Comparison of ENCODE assay signal across 18 mouse cellular contexts in the genomic region with DNA sequence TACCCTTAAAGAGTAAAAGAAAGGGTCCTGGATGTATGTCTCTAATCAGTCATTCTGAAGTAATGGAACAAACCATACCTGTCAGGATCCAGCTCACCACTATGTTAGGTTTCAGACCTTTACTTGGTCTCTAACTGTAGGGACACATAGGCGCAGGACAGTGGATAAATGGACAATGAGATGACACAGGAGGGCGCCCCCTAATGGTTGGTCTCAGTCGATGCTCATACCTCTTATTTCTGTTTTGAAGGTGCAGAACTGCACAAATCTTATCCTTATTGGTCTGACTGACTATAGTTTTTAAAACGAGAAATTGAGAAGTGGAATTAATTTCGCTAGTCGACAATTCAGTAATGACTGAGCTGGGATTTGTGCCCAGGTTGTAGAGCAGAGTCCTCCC.
DNase-seq lines count a peak whose midpoint lies in the region; ATAC-seq and TF ChIP-seq lines count a peak whose summit lies in the region.
"Had no signal": no experiment of that assay in that cellular context is flagged by ENCODE, and none has a peak within 500 bp of the region (broad histone marks: within the 10 kb centered on the region; RNA-seq: fewer than 3 reads in every experiment).

No protein-coding gene starts in this region.

- no peaks in the 10 kb centered on the region for H3K4me1 ChIP-seq in hindbrain, postnatal 0 days (ENCODE audit: insufficient read depth, low read length)
- peaks cover 15% of the 10 kb centered on the region for H3K4me1 ChIP-seq in hindbrain, embryonic 10.5 days (replicated peaks)
- no peaks in the 10 kb centered on the region for H3K4me1 ChIP-seq in lung, embryonic 14.5 days (ENCODE audit: insufficient read depth)
- no peaks in the 10 kb centered on the region for H3K4me1 ChIP-seq in stomach, postnatal 0 days (replicated peaks; ENCODE audit: control insufficient read depth, insufficient read depth)
- H3K4me1 ChIP-seq: limb, embryonic 12.5 days; lung, embryonic 15.5 days had no signal

- ATAC-seq in hindbrain, postnatal 0 days: no peak
- no peak for ATAC-seq in lung, embryonic 14.5 days (ENCODE audit: insufficient read depth)
- no peak for ATAC-seq in Patski
- no peak for ATAC-seq in stomach, postnatal 0 days (ENCODE audit: low FRiP score, low TSS enrichment)
- ATAC-seq: forebrain, embryonic 14.5 days; hindbrain, embryonic 16.5 days had no signal

- H3K9ac ChIP-seq in hindbrain, postnatal 0 days (replicated peaks; ENCODE audit: low read length): no peak overlapping the region
- H3K9ac ChIP-seq in lung, embryonic 14.5 days: no peak overlapping the region
- H3K9ac ChIP-seq in stomach, postnatal 0 days (ENCODE audit: low read length): no peak overlapping the region
- H3K9ac ChIP-seq: heart, embryonic 13.5 days; limb, embryonic 12.5 days; lung, embryonic 15.5 days had no signal

- CTCF ChIA-PET in Patski (lab: Charles Lee): interaction anchor here (1.4 to 1.9 kb wide), 3 partner anchors 40 to 173 kb away, joined by 3 to 6 read pairs (median 5); no protein-coding TSS in a partner anchor

- H3K27ac ChIP-seq in hindbrain, postnatal 0 days: no peak overlapping the region
- no peak overlapping the region for H3K27ac ChIP-seq in hindbrain, embryonic 10.5 days
- H3K27ac ChIP-seq in lung, embryonic 14.5 days (ENCODE audit: low read depth): no peak overlapping the region
- H3K27ac ChIP-seq in stomach, postnatal 0 days (replicated peaks): no peak overlapping the region
- H3K27ac ChIP-seq: embryonic facial prominence, embryonic 10.5 days; heart, embryonic 13.5 days; limb, embryonic 12.5 days; lung, embryonic 15.5 days had no signal

- POLR2A ChIA-PET in Patski (lab: Charles Lee): interaction anchor here (0.6 kb wide), 1 partner anchor 1827 kb away, joined by 4 read pairs; no protein-coding TSS in a partner anchor

- TF ChIP-seq EP300 in stomach, postnatal 0 days (optimal IDR thresholded peaks at IDR 0.05): no peak

- 72% methylated on average over 6 of the region's 6 CpGs for WGBS in hindbrain, postnatal 0 days
- 74% methylated on average over 6 of the region's 6 CpGs for WGBS in hindbrain, embryonic 10.5 days
- WGBS in lung, embryonic 14.5 days: 75% methylated on average over 6 of the region's 6 CpGs
- WGBS in stomach, postnatal 0 days: 73% methylated on average over 6 of the region's 6 CpGs

- no peaks in the 10 kb centered on the region for H3K27me3 ChIP-seq in hindbrain, postnatal 0 days (ENCODE audit: insufficient read depth, low read length)
- H3K27me3 ChIP-seq in hindbrain, embryonic 10.5 days (ENCODE audit: insufficient read depth, poor library complexity, severe bottlenecking): no peaks in the 10 kb centered on the region
- no peaks in the 10 kb centered on the region for H3K27me3 ChIP-seq in lung, embryonic 14.5 days (ENCODE audit: insufficient read depth, low read length)
- H3K27me3 ChIP-seq in Patski: peaks cover 2% of the 10 kb centered on the region
- no peaks in the 10 kb centered on the region for H3K27me3 ChIP-seq in stomach, postnatal 0 days (ENCODE audit: control insufficient read depth, insufficient read depth, low read length)
- H3K27me3 ChIP-seq: heart, embryonic 13.5 days; limb, embryonic 12.5 days; lung, embryonic 15.5 days had no signal

- peak; percentile 36; the same call in 1 of the 2 replicates for TF ChIP-seq CTCF in hindbrain, postnatal 0 days (IDR thresholded peaks at IDR 0.05; ENCODE audit: low read depth)
- peak; percentile 34; the same call in 1 of the 2 replicates for TF ChIP-seq CTCF in lung, embryonic 14.5 days (IDR thresholded peaks at IDR 0.05; ENCODE audit: low read depth)
- peak; percentile 51 for TF ChIP-seq CTCF in Patski (IDR thresholded peaks at IDR 0.05)
- peak; percentile 32; the same call in 1 of the 2 replicates for TF ChIP-seq CTCF in stomach, postnatal 0 days (IDR thresholded peaks at IDR 0.05; ENCODE audit: low read depth)

- H3K4me3 ChIP-seq in hindbrain, postnatal 0 days (ENCODE audit: low read length): no peak overlapping the region
- H3K4me3 ChIP-seq in hindbrain, embryonic 10.5 days: no peak overlapping the region
- no peak overlapping the region for H3K4me3 ChIP-seq in lung, embryonic 14.5 days (ENCODE audit: low read depth, low read length)
- H3K4me3 ChIP-seq in stomach, postnatal 0 days (ENCODE audit: low read depth, low read length): no peak overlapping the region
- H3K4me3 ChIP-seq: embryonic facial prominence, embryonic 10.5 days; heart, embryonic 13.5 days; limb, embryonic 12.5 days; lung, embryonic 15.5 days had no signal

- H3K4me2 ChIP-seq in hindbrain, postnatal 0 days (ENCODE audit: low read depth, low read length): no peak overlapping the region
- no peak overlapping the region for H3K4me2 ChIP-seq in lung, embryonic 14.5 days
- H3K4me2 ChIP-seq in stomach, postnatal 0 days (replicated peaks; ENCODE audit: low read depth): no peak overlapping the region
- H3K4me2 ChIP-seq: heart, embryonic 13.5 days; limb, embryonic 12.5 days; lung, embryonic 15.5 days had no signal

- no peak for DNase-seq in hindbrain, postnatal 0 days (ENCODE audit: low spot score)
- no peak for DNase-seq in hindbrain, embryonic 10.5 days (ENCODE audit: low spot score)
- DNase-seq in lung, embryonic 14.5 days: no peak
- DNase-seq in lung, adult 18-20 months: no peak
- DNase-seq in Patski (ENCODE audit: low read depth, low spot score): no peak
- DNase-seq in stomach, postnatal 0 days (ENCODE audit: low spot score): no peak
- no peak for DNase-seq in embryo, embryonic 10.5 days (ENCODE audit: low spot score)
- DNase-seq: cerebellum, adult 11 months; cerebellum, postnatal 25 days; heart, postnatal 36 days; midbrain, embryonic 14.5 days; thymus, postnatal 36 days had no signal

- in situ Hi-C loops in Patski (cut with MboI; ENCODE audit: low pct_unique_long_range_greater_than_20kb): loop anchor here (5.0 to 25.0 kb wide), 3 partner anchors 257 to 1827 kb away; no protein-coding TSS in a partner anchor

- no peaks in the 10 kb centered on the region for H3K36me3 ChIP-seq in hindbrain, postnatal 0 days (ENCODE audit: insufficient read depth, low read length)
- H3K36me3 ChIP-seq in hindbrain, embryonic 10.5 days: no peaks in the 10 kb centered on the region
- H3K36me3 ChIP-seq in lung, embryonic 14.5 days (ENCODE audit: insufficient read depth): no peaks in the 10 kb centered on the region
- H3K36me3 ChIP-seq in stomach, postnatal 0 days (ENCODE audit: control insufficient read depth, insufficient read depth, low read length): no peaks in the 10 kb centered on the region
- H3K36me3 ChIP-seq: embryonic facial prominence, embryonic 10.5 days; heart, embryonic 13.5 days; limb, embryonic 12.5 days; lung, embryonic 15.5 days had no signal

- no peaks in the 10 kb centered on the region for H3K9me3 ChIP-seq in hindbrain, postnatal 0 days (ENCODE audit: low read length)
- no peaks in the 10 kb centered on the region for H3K9me3 ChIP-seq in hindbrain, embryonic 10.5 days
- H3K9me3 ChIP-seq in lung, embryonic 14.5 days (ENCODE audit: low read depth, low read length): no peaks in the 10 kb centered on the region
- H3K9me3 ChIP-seq in stomach, postnatal 0 days (ENCODE audit: control insufficient read depth, low read length): no peaks in the 10 kb centered on the region
- H3K9me3 ChIP-seq: embryonic facial prominence, embryonic 10.5 days; heart, embryonic 13.5 days; limb, embryonic 12.5 days; lung, embryonic 15.5 days had no signal
